Mouse (Mus musculus): ENCODE results near the gene Pcgf2. TPM values are rescaled to one million over a fixed set of nuclear protein-coding genes. Genes with fewer than 3 reads are reported as not detected.
"Not testable (repeated sequence)": the region's sequence is repeated elsewhere in the genome, so short reads cannot be mapped to it uniquely, and the experiment has no call there.

Gene Pcgf2
- polyA plus RNA-seq, 1 experiment from 2014 or later, result 11.9 TPM

DNA sequence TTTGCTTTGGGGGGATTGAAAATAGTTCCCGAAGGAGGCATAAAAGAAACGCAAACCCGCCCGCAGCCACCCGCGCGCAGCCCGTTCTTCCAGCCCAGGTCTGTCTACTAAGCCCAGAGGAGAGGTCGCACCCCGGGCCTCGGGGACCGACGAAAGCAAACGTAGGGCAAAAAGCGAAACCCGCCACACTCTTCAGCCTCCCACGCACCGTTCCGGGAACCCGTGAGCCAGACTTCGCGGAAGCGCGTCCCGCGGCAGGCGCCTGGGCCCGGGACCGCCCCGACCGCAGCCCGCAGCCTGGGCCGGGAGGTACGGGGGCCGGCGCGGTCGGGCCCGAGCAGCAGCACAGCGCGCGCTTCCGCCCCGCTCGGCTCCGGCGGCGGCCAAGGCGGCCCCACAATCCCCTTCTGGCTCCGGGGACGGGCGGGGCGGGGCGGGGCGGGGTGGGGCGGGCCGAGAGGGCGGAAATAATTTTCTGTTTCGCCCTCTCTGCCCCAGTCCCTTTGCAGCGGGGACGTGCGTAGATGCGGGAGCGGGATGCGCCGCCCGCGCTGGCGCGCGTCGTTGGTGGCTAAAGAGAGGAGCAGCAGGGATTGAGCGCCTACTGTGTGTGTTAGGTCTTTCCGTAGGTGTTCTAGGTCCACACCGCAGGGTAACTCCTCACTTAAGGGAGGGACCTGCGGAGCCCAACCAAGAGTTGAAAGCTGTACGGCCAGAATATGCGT is 40.1 kb downstream of the Pcgf2 start:
- Histone ChIP-seq H3K9ac (ENCODE audit: low read depth, low read length) (peak overlapping the region; percentile 96), H3K36me3 (ENCODE audit: control insufficient read depth, insufficient read depth, low read length) (no peaks in the 10 kb centered on the region; the same call in 1 of the 2 replicates), H3K4me2 (ENCODE audit: low read depth, low read length) (peak overlapping the region; percentile 77), H3K4me1 (ENCODE audit: control insufficient read depth, insufficient read depth, low read length) (peaks cover 39% of the 10 kb centered on the region), H3K4me3 (ENCODE audit: low read length) (peak overlapping the region; percentile 88), H3K9me3 (ENCODE audit: control insufficient read depth, low read length) (no peaks in the 10 kb centered on the region), H3K27me3 (replicated peaks; ENCODE audit: control insufficient read depth, insufficient read depth, low read length) (0 out of 2 replicates have a peak, but pooled peaks cover 4% of the 10 kb centered on the region), H3K27ac (ENCODE audit: low read length) (peak overlapping the region; percentile 90)
- ATAC-seq, result peak; percentile 76
- WGBS, result under 1% methylated on average over 63 of the region's 78 CpGs

DNA sequence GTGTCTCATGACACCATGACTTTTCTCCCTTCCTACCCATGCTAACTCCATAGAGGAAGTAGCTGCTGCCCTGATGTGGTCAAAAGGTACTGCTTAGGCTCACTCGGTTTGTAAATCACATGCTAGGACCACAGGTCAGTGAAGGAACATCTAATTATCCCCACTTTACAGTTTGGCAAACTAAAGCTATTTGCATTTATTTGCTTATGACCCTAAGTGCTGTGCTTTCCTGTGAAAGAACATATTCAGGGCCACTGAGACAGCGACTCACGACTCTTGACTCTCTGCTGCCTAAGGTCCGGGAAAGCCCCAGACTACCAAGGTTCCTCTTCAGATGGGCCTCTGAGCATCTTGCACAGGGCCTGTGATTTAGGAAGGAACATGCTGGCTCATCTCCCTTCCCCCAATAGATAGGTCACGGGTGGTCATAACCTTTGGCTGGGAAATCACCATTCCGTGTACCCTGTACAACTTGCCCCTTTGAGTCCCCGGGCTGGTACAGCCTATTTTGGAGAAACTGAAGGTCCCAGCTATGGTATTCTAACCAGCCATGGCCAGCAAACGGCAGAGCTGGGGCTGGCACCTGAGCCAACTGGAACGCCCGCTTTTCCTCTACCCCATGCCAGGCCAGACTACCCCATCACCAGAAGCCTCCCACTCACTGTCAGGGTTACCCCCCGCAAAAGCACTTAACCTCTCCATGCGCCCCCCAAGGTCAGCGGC is 40.9 kb downstream of the Pcgf2 start:
- Histone ChIP-seq H3K9ac (ENCODE audit: low read depth, low read length) (peak overlapping the region; percentile 96), H3K9me3 (ENCODE audit: control insufficient read depth, low read length) (no peaks in the 10 kb centered on the region), H3K27me3 (replicated peaks; ENCODE audit: control insufficient read depth, insufficient read depth, low read length) (0 out of 2 replicates have a peak, but pooled peaks cover 4% of the 10 kb centered on the region), H3K4me3 (ENCODE audit: low read length) (peak overlapping the region; percentile 88), H3K36me3 (ENCODE audit: control insufficient read depth, insufficient read depth, low read length) (no peaks in the 10 kb centered on the region; the same call in 1 of the 2 replicates), H3K27ac (ENCODE audit: low read length) (peak overlapping the region; percentile 90), H3K4me1 (ENCODE audit: control insufficient read depth, insufficient read depth, low read length) (peaks cover 32% of the 10 kb centered on the region), H3K4me2 (ENCODE audit: low read depth, low read length) (peak overlapping the region; percentile 77)
- 8% methylated on average over 13 of the region's 13 CpGs for WGBS
- no peak for ATAC-seq

DNA sequence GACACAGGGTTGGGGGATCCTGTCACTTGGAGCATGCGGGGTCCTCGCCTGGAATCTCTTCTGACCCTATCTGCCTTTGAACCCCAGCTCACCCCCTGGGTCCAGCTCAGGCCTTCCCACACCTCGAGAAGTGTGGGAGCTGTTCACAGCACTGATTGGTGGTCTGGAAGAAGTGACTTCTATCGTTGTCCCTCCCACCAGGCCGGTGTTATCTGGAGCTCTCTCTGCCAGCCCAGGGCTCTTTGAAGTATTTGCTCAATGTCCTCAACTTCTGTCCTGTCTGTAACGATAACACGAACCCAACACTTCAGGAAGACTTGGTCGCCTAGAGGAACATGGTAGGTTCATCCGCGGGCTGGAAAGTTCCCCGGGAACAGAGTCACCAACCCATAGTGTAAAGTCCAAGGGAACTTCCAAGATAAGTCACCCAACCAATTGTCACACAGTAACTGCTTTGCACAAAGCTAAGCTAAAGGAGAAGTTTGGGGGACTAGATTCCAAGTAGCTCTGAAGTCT is 41.5 kb downstream of the Pcgf2 start:
- WGBS, result 47% methylated on average over 11 of the region's 11 CpGs
- no peaks in the 10 kb centered on the region for H3K9me3 ChIP-seq (ENCODE audit: control insufficient read depth, low read length)
- H3K9ac ChIP-seq (ENCODE audit: low read depth, low read length), result peak overlapping the region; percentile 96
- peak overlapping the region; percentile 77 for H3K4me2 ChIP-seq (ENCODE audit: low read depth, low read length)
- peak; percentile 9; the same call in 1 of the 2 replicates for ATAC-seq
- 0 out of 2 replicates have a peak, but pooled peaks cover 4% of the 10 kb centered on the region for H3K27me3 ChIP-seq (replicated peaks; ENCODE audit: control insufficient read depth, insufficient read depth, low read length)
- H3K4me1 ChIP-seq (ENCODE audit: control insufficient read depth, insufficient read depth, low read length), result peaks cover 29% of the 10 kb centered on the region
- H3K27ac ChIP-seq (ENCODE audit: low read length), result peak overlapping the region; percentile 90
- H3K4me3 ChIP-seq (ENCODE audit: low read length), result peak overlapping the region; percentile 88
- H3K36me3 ChIP-seq (ENCODE audit: control insufficient read depth, insufficient read depth, low read length), result no peaks in the 10 kb centered on the region; the same call in 1 of the 2 replicates

DNA sequence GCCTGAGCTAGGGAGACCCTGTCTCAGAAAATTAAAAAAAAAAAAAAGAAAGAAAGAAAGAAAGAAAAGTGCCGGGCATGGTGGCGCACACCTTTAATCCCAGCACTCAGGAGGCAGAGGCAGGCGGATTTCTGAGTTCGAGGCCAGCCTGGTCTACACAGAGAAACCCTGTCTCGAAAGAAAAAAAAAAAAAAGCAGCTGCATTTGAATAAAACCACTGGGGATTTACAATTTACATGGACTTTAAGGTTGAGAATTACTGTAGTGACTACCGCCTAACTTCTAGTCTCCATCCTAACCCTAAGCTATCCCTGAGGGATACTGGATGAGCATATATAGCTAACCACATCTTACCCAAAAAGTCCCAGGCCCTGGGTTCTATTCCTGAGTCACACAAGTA is 42.3 kb downstream of the Pcgf2 start:
- not testable (repeated sequence) for H3K9me3 ChIP-seq (ENCODE audit: control insufficient read depth, low read length); H3K4me2 ChIP-seq (ENCODE audit: low read depth, low read length); H3K27ac ChIP-seq (ENCODE audit: low read length); H3K4me3 ChIP-seq (ENCODE audit: low read length); H3K27me3 ChIP-seq (replicated peaks; ENCODE audit: control insufficient read depth, insufficient read depth, low read length); H3K36me3 ChIP-seq (ENCODE audit: control insufficient read depth, insufficient read depth, low read length); ATAC-seq; H3K9ac ChIP-seq (ENCODE audit: low read depth, low read length)
- WGBS, result 87% methylated on average over 6 of the region's 6 CpGs
- peaks cover 29% of the 10 kb centered on the region for H3K4me1 ChIP-seq (ENCODE audit: control insufficient read depth, insufficient read depth, low read length)

DNA sequence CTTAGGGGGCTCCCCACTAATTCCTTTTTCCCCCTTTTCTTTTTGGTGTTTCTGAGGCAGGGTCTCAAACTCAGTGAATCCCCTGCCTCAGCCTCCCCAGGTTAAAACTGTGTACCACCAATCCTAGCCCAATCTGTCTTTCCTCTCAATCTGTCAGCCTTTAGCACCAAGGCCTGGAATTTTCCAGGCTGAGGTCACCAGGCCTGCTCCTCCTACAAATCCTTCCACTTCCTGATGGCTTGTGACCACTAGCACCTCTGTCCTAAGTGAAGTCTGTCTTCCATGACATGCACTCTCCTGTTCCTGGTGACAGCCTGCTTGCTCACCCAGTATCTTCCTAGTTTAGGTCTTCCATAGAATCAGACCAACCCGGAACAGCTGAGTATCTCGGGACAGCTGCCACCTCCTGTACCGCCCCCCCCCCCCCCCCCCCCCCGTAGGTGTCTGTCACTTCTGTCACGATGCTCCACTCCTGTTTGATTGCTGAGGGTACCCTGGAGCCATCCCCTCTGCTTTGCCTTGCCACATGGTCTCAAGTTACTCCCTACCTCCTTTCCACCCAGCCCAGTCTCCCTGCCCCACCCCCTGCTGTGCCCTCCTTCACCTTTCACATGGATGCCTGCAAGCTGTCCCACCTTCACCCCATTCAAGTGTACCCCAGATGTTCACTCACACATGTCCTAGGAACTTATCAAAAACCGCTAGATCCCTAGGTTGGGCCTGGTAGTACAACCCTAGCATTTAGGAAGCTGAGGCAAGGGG is 42.9 kb downstream of the Pcgf2 start:
- no peaks in the 10 kb centered on the region for H3K9me3 ChIP-seq (ENCODE audit: control insufficient read depth, low read length)
- H3K9ac ChIP-seq (ENCODE audit: low read depth, low read length), result no peak overlapping the region; the same call in 1 of the 2 replicates
- peaks cover 29% of the 10 kb centered on the region for H3K4me1 ChIP-seq (ENCODE audit: control insufficient read depth, insufficient read depth, low read length)
- WGBS, result 45% methylated on average over 6 of the region's 6 CpGs
- H3K27me3 ChIP-seq (replicated peaks; ENCODE audit: control insufficient read depth, insufficient read depth, low read length), result 0 out of 2 replicates have a peak, but pooled peaks cover 4% of the 10 kb centered on the region
- ATAC-seq, result no peak
- H3K36me3 ChIP-seq (ENCODE audit: control insufficient read depth, insufficient read depth, low read length), result no peaks in the 10 kb centered on the region; the same call in 1 of the 2 replicates
- H3K4me2 ChIP-seq (ENCODE audit: low read depth, low read length), result no peak overlapping the region
- H3K4me3 ChIP-seq (ENCODE audit: low read length), result no peak overlapping the region
- H3K27ac ChIP-seq (ENCODE audit: low read length), result no peak overlapping the region

DNA sequence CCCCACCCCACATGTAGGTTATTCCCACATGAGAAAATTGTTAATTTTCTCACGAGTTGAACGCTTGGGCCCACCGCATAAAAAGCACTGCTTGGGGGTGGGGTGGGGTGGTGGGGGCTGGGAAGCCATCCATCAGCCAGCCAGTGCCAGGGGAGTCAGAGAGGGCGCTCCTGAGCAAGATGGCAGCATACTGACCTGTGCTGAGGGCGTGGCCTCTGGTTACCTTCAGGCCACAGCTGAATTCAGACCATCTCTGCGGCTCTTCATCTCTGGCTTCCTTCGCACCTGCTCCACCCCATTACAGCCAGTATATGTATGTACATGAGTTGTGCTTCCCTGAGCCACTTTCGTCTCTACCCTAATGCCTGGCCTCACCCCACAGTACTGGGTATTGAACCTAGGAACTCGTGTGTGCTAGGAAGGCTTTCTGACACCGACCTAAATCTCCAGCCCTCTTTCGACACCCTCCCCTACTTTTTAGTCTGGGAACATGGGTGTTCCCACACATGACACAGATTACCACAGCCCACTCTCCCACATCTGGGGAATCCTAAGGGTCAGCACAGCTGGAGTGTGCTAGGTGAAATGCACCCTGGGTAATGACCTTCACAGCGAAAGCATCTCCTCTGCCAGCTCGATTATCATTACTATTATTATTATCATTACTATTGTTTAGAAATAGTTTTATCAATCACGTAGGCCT is 43.9 kb downstream of the Pcgf2 start:
- Histone ChIP-seq H3K27me3 (replicated peaks; ENCODE audit: control insufficient read depth, insufficient read depth, low read length) (no peaks in the 10 kb centered on the region), H3K9ac (ENCODE audit: low read depth, low read length) (no peak overlapping the region), H3K27ac (ENCODE audit: low read length) (no peak overlapping the region), H3K4me2 (ENCODE audit: low read depth, low read length) (no peak overlapping the region), H3K9me3 (ENCODE audit: control insufficient read depth, low read length) (no peaks in the 10 kb centered on the region), H3K36me3 (ENCODE audit: control insufficient read depth, insufficient read depth, low read length) (no peaks in the 10 kb centered on the region; the same call in 1 of the 2 replicates), H3K4me1 (ENCODE audit: control insufficient read depth, insufficient read depth, low read length) (peaks cover 22% of the 10 kb centered on the region), H3K4me3 (ENCODE audit: low read length) (no peak overlapping the region)
- no peak for ATAC-seq
- WGBS, result 76% methylated on average over 14 of the region's 14 CpGs

DNA sequence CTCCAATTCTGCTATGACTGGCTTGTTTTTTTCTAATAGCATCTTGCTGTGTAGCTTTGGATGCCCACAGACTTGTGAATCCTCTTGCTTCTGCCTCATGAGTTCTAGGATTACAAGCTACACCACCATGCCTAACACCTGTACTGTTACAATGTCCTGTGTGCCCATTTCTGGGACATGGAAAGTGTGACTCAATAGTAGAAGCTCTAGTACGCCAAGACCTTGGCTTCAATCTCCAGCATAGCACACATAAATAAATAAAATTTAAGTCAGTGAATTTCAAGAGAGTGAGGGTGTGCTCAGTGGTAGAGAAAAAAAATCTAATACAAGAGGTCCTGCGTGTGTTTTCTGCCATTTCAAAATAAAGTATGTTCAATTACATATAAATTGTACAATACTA is 46.1 kb downstream of the Pcgf2 start:
- 84% methylated on average over 2 of the region's 2 CpGs for WGBS
- no peak overlapping the region for H3K27ac ChIP-seq (ENCODE audit: low read length)
- ATAC-seq, result no peak
- H3K36me3 ChIP-seq (ENCODE audit: control insufficient read depth, insufficient read depth, low read length), result no peaks in the 10 kb centered on the region; the same call in 1 of the 2 replicates
- H3K9ac ChIP-seq (ENCODE audit: low read depth, low read length), result no peak overlapping the region
- no peak overlapping the region for H3K4me2 ChIP-seq (ENCODE audit: low read depth, low read length)
- H3K27me3 ChIP-seq (replicated peaks; ENCODE audit: control insufficient read depth, insufficient read depth, low read length), result no peaks in the 10 kb centered on the region
- peaks cover 9% of the 10 kb centered on the region for H3K4me1 ChIP-seq (ENCODE audit: control insufficient read depth, insufficient read depth, low read length)
- no peaks in the 10 kb centered on the region for H3K9me3 ChIP-seq (ENCODE audit: control insufficient read depth, low read length)
- no peak overlapping the region for H3K4me3 ChIP-seq (ENCODE audit: low read length)

DNA sequence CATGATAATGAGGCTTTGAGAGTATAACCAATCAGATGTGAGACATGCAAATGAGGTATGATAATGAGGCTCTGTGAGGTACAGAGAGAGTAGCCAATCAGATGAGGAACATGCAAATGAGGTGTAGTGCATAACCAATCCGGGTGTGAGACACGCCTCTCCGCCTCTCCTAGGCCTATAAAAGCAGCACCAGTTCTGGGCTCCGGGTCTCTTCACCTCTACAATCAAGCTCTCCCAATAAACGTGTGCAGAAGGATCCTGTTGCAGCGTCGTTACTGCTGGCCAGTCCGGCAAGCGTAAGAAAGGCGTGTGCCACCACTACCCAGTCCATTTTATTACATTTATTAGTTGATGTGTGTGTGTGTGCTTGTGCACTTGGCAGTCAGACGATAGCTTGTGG is 46.9 kb downstream of the Pcgf2 start:
- not testable (repeated sequence) for H3K9ac ChIP-seq (ENCODE audit: low read depth, low read length); ATAC-seq; H3K36me3 ChIP-seq (ENCODE audit: control insufficient read depth, insufficient read depth, low read length); H3K4me1 ChIP-seq (ENCODE audit: control insufficient read depth, insufficient read depth, low read length); H3K4me2 ChIP-seq (ENCODE audit: low read depth, low read length); H3K4me3 ChIP-seq (ENCODE audit: low read length); H3K27me3 ChIP-seq (replicated peaks; ENCODE audit: control insufficient read depth, insufficient read depth, low read length); H3K27ac ChIP-seq (ENCODE audit: low read length); H3K9me3 ChIP-seq (ENCODE audit: control insufficient read depth, low read length)
- 89% methylated on average over 11 of the region's 11 CpGs for WGBS

Data from intestine, embryonic 16.5 days (tissue).